Mouse (Mus musculus) forebrain, embryonic 11.5 days (tissue): ENCODE measurements around the gene Pdcd11. TPM values are rescaled to one million over a fixed set of nuclear protein-coding genes. Genes with fewer than 3 reads are reported as not detected.

Experiments
- ATAC-seq: fragments of 200-750 bp; cut with Nextera tagmentation; replicated peaks from 2 replicates; pipeline ENCODE4 v1.8.0; 2017; ENCODE audit warnings: moderate TSS enrichment; ENCODE audit not compliant: low FRiP score
- DNase-seq: peaks from one replicate; pipeline ENCODE4 v3.0.0-alpha.2; 2017; ENCODE audit warnings: low spot score
- H3K27ac ChIP-seq: fragments of 300-500 bp; sonication (generic); 2 replicates; pipeline ENCODE4 v1.5.1; 2014; ENCODE audit warnings: low read depth, low read length
- H3K27me3 ChIP-seq: fragments of 300-500 bp; sonication (generic); 2 replicates; pipeline ENCODE4 v1.6.1; 2014; ENCODE audit warnings: mild to moderate bottlenecking, low read length, mixed read lengths; ENCODE audit not compliant: control insufficient read depth, insufficient read depth
- H3K36me3 ChIP-seq: fragments of 300-500 bp; sonication (generic); 2 replicates; pipeline ENCODE4 v1.6.1; 2014; ENCODE audit warnings: mild to moderate bottlenecking, low read length, moderate library complexity, mixed read lengths; ENCODE audit not compliant: control insufficient read depth, insufficient read depth
- H3K4me1 ChIP-seq: fragments of 300-500 bp; sonication (generic); replicated peaks from 2 replicates; pipeline ENCODE4 v1.6.1; 2014; ENCODE audit warnings: low read length, mixed read lengths; ENCODE audit not compliant: control insufficient read depth, insufficient read depth
- H3K4me2 ChIP-seq: fragments of 300-500 bp; sonication (generic); 2 replicates; pipeline ENCODE4 v1.6.1; 2014; ENCODE audit warnings: low read depth, mild to moderate bottlenecking, low read length, moderate library complexity, mixed read lengths; ENCODE audit not compliant: severe bottlenecking
- H3K4me3 ChIP-seq: fragments of 300-500 bp; sonication (generic); 2 replicates; pipeline ENCODE4 v1.5.1; 2014; ENCODE audit warnings: low read depth, low read length
- H3K9ac ChIP-seq: fragments of 300-500 bp; sonication (generic); 2 replicates; pipeline ENCODE4 v1.6.1; 2014; ENCODE audit warnings: low read length
- H3K9me3 ChIP-seq: fragments of 300-500 bp; sonication (generic); 2 replicates; pipeline ENCODE4 v1.6.1; 2016; ENCODE audit warnings: low read length, mixed read lengths; ENCODE audit not compliant: control insufficient read depth
- WGBS: fragments of 180-500 bp; shearing (Covaris S2); extraction: QIAGEN DNeasy Blood & Tissue Kit; methylation state at CpG from one replicate; pipeline ENCODE4 v1.1.7; 2014; 5-methylcytosine and 5-hydroxymethylcytosine counted together
- polyA plus RNA-seq: library from polyadenylated mRNA; unstranded; fragments of >200 nt; fragmentation: Nextera tagmentation; extraction: Ambion mirVana; gene quantifications from 2 replicates; pipeline ENCODE4 v1.2.1, GENCODE M21; 2014

Gene Pdcd11
- polyA plus RNA-seq, 1 experiment from 2014 or later = 13.0 TPM

GRCm38 (mm10) chr19:47053471-47053870 lies 37.1 kb upstream of the Pdcd11 start:
- 85% methylated on average over 4 of the region's 4 CpGs for WGBS

GRCm38 (mm10) chr19:47057684-47058083 lies 32.9 kb upstream of the Pdcd11 start:
- no peaks in the 10 kb centered on the region for H3K36me3 ChIP-seq
- no peak overlapping the region for H3K4me3 ChIP-seq
- H3K9me3 ChIP-seq = no peaks in the 10 kb centered on the region
- H3K27ac ChIP-seq = no peak overlapping the region
- no peak overlapping the region for H3K4me2 ChIP-seq
- no peaks in the 10 kb centered on the region for H3K4me1 ChIP-seq
- ATAC-seq = no peak
- DNase-seq = no peak
- H3K27me3 ChIP-seq = no peaks in the 10 kb centered on the region
- no peak overlapping the region for H3K9ac ChIP-seq
- 69% methylated on average over 1 of the region's 1 CpGs for WGBS

More at GRCm38 (mm10) chr19:47053471-47053870, 37.1 kb upstream of the Pdcd11 start:
- ATAC-seq (no peak), DNase-seq (no peak)
- no peak overlapping the region for H3K27ac ChIP-seq
- no peaks in the 10 kb centered on the region for H3K27me3 ChIP-seq
- H3K9ac ChIP-seq = no peak overlapping the region
- peaks cover 8% of the 10 kb centered on the region; the same call in 1 of the 2 replicates for H3K4me1 ChIP-seq
- no peaks in the 10 kb centered on the region for H3K9me3 ChIP-seq
- no peak overlapping the region for H3K4me2 ChIP-seq
- H3K4me3 ChIP-seq = no peak overlapping the region
- no peaks in the 10 kb centered on the region for H3K36me3 ChIP-seq

- Histone ChIP-seq H3K4me1 (peaks cover 4% of the 10 kb centered on the region; the same call in 1 of the 2 replicates), H3K9ac (no peak overlapping the region), H3K27me3 (no peaks in the 10 kb centered on the region), H3K9me3 (no peaks in the 10 kb centered on the region), H3K4me2 (no peak overlapping the region), H3K4me3 (no peak overlapping the region), H3K27ac (no peak overlapping the region), H3K36me3 (no peaks in the 10 kb centered on the region)
- DNase-seq = no peak
- WGBS = 95% methylated on average over 3 of the region's 3 CpGs
- no peak for ATAC-seq
These were observed 24.7 kb upstream of the Pdcd11 start for GRCm38 (mm10) chr19:47065860-47066259.

- H3K4me3 ChIP-seq = peak within 1 kb of the TSS; percentile 90
- H3K27ac ChIP-seq = peak within 1 kb of the TSS; percentile 67; the same call in 1 of the 2 replicates
- peak within 1 kb of the TSS; percentile 85 for H3K9ac ChIP-seq
- peak within 1 kb of the TSS; percentile 72 for H3K4me2 ChIP-seq
- peak; percentile 81 for ATAC-seq
- 11% methylated on average over 49 of the region's 49 CpGs for WGBS
- no peaks in the 10 kb centered on the region for H3K27me3 ChIP-seq
- H3K4me1 ChIP-seq = peaks cover 4% of the 10 kb centered on the region; the same call in 1 of the 2 replicates
- H3K9me3 ChIP-seq = no peaks in the 10 kb centered on the region
- DNase-seq = peak; percentile 97
- no peaks in the 10 kb centered on the region for H3K36me3 ChIP-seq
These were observed 23.3 kb upstream of the Pdcd11 start, which contains the start of gene Taf5 for GRCm38 (mm10) chr19:47067096-47067882. TSS of gene Taf5 (plus strand) at chr19:47067746.

- peak overlapping the region; percentile 63; the same call in 1 of the 2 replicates for H3K27ac ChIP-seq
- whole genome bisulfite sequencing = under 1% methylated on average over 53 of the region's 72 CpGs
- H3K9ac ChIP-seq = peak overlapping the region; percentile 85
- no peaks in the 10 kb centered on the region for H3K9me3 ChIP-seq
- H3K4me1 ChIP-seq = peaks cover 4% of the 10 kb centered on the region; the same call in 1 of the 2 replicates
- peak overlapping the region; percentile 72 for H3K4me2 ChIP-seq
- no peaks in the 10 kb centered on the region for H3K27me3 ChIP-seq
- H3K36me3 ChIP-seq = no peaks in the 10 kb centered on the region; the same call in 1 of the 2 replicates
- ATAC-seq (peak; percentile 89), DNase-seq (peak; percentile 90)
- H3K4me3 ChIP-seq = peak overlapping the region; percentile 90
These were observed 22.5 kb upstream of the Pdcd11 start for GRCm38 (mm10) chr19:47067924-47068611.

GRCm38 (mm10) chr19:47088226-47088625 lies 2.3 kb upstream of the Pdcd11 start:
- no peak for ATAC-seq
- Histone ChIP-seq H3K27me3 (no peaks in the 10 kb centered on the region), H3K4me2 (no peak overlapping the region), H3K4me3 (no peak overlapping the region), H3K36me3 (peaks cover 3% of the 10 kb centered on the region; the same call in 1 of the 2 replicates), H3K9me3 (no peaks in the 10 kb centered on the region), H3K4me1 (no peaks in the 10 kb centered on the region; the same call in 1 of the 2 replicates), H3K27ac (no peak overlapping the region), H3K9ac (no peak overlapping the region)
- WGBS = 92% methylated on average over 3 of the region's 3 CpGs
- no peak for DNase-seq

GRCm38 (mm10) chr19:47089718-47090525 lies 646 bp upstream of the Pdcd11 start:
- DNase-seq (peak; percentile 71), ATAC-seq (peak; percentile 73)
- H3K27me3 ChIP-seq = no peaks in the 10 kb centered on the region
- peak overlapping the region; percentile 91 for H3K4me3 ChIP-seq
- H3K4me1 ChIP-seq = no peaks in the 10 kb centered on the region; the same call in 1 of the 2 replicates
- 2% methylated on average over 36 of the region's 36 CpGs for WGBS
- peak overlapping the region; percentile 54 for H3K4me2 ChIP-seq
- peak overlapping the region; percentile 93 for H3K9ac ChIP-seq
- H3K9me3 ChIP-seq = no peaks in the 10 kb centered on the region
- no peaks in the 10 kb centered on the region; the same call in 1 of the 2 replicates for H3K36me3 ChIP-seq
- H3K27ac ChIP-seq = 0 out of 2 replicates have a peak overlapping the region, but pooled peaks have one; percentile 46

GRCm38 (mm10) chr19:47101080-47101479 lies 10.5 kb downstream of the Pdcd11 start:
- H3K36me3 ChIP-seq = peaks cover 18% of the 10 kb centered on the region

More at GRCm38 (mm10) chr19:47101080-47101479, 10.5 kb downstream of the Pdcd11 start:
- H3K4me2 ChIP-seq = no peak overlapping the region
- no peaks in the 10 kb centered on the region for H3K9me3 ChIP-seq
- 92% methylated on average over 5 of the region's 5 CpGs for WGBS
- H3K9ac ChIP-seq = no peak overlapping the region
- no peaks in the 10 kb centered on the region for H3K27me3 ChIP-seq
- DNase-seq (no peak), ATAC-seq (no peak)
- no peaks in the 10 kb centered on the region for H3K4me1 ChIP-seq
- H3K27ac ChIP-seq = no peak overlapping the region
- H3K4me3 ChIP-seq = no peak overlapping the region
